Mouse (Mus musculus): ENCODE measurements around the gene Anks1b. TPM values are rescaled to one million over a fixed set of nuclear protein-coding genes. Genes with fewer than 3 reads are reported as not detected.

Anks1b gene
- polyA plus RNA-seq, 1 experiment, result 203 TPM

- no peak for DNase-seq (ENCODE audit: extremely low spot score in 1 of 2, low spot score in 1 of 2)
These were observed 639.5 kb downstream of the Anks1b start for GRCm38 (mm10) chr10:90512801-90513200.

GRCm38 (mm10) chr10:90531813-90532212 lies 658.5 kb downstream of the Anks1b start:
- DNase-seq (ENCODE audit: extremely low spot score in 1 of 2, low spot score in 1 of 2), result no peak

- DNase-seq (ENCODE audit: extremely low spot score in 1 of 2, low spot score in 1 of 2), result no peak
These were observed 662.1 kb downstream of the Anks1b start for GRCm38 (mm10) chr10:90535370-90535769.

- DNase-seq (ENCODE audit: extremely low spot score in 1 of 2, low spot score in 1 of 2), result peak in 1 of 2 experiments; percentile 44
These were observed 673.3 kb downstream of the Anks1b start for GRCm38 (mm10) chr10:90546635-90547034.

- no peak for DNase-seq (ENCODE audit: extremely low spot score in 1 of 2, low spot score in 1 of 2)
These were observed 689.6 kb downstream of the Anks1b start for GRCm38 (mm10) chr10:90562906-90563305.

GRCm38 (mm10) chr10:90576191-90577098 lies 703.1 kb downstream of the Anks1b start:
- peak; percentile 60 to 84 for DNase-seq (ENCODE audit: extremely low spot score in 1 of 2, low spot score in 1 of 2)

- no peak for DNase-seq (ENCODE audit: extremely low spot score in 1 of 2, low spot score in 1 of 2)
These were observed 703.8 kb downstream of the Anks1b start for GRCm38 (mm10) chr10:90577099-90577461.

- no peak for DNase-seq (ENCODE audit: extremely low spot score in 1 of 2, low spot score in 1 of 2)
These were observed 704.5 kb downstream of the Anks1b start for GRCm38 (mm10) chr10:90577777-90578176.

GRCm38 (mm10) chr10:90579970-90580369 lies 706.7 kb downstream of the Anks1b start:
- DNase-seq (ENCODE audit: extremely low spot score in 1 of 2, low spot score in 1 of 2), result no peak

- no peak for DNase-seq (ENCODE audit: extremely low spot score in 1 of 2, low spot score in 1 of 2)
These were observed 710.7 kb downstream of the Anks1b start for GRCm38 (mm10) chr10:90584052-90584451.

GRCm38 (mm10) chr10:90596142-90596541 lies 722.8 kb downstream of the Anks1b start:
- peak; percentile 81 to 84 for DNase-seq (ENCODE audit: extremely low spot score in 1 of 2, low spot score in 1 of 2)

- peak; percentile 59 to 83 for DNase-seq (ENCODE audit: extremely low spot score in 1 of 2, low spot score in 1 of 2)
These were observed 723.3 kb downstream of the Anks1b start for GRCm38 (mm10) chr10:90596576-90596975.

GRCm38 (mm10) chr10:90599149-90599548 lies 725.8 kb downstream of the Anks1b start:
- no peak for DNase-seq (ENCODE audit: extremely low spot score in 1 of 2, low spot score in 1 of 2)

GRCm38 (mm10) chr10:90599726-90600531 lies 726.6 kb downstream of the Anks1b start:
- no peak for DNase-seq (ENCODE audit: extremely low spot score in 1 of 2, low spot score in 1 of 2)

- DNase-seq (ENCODE audit: extremely low spot score in 1 of 2, low spot score in 1 of 2), result no peak
These were observed 734.3 kb downstream of the Anks1b start for GRCm38 (mm10) chr10:90607586-90607985.

- DNase-seq (ENCODE audit: extremely low spot score in 1 of 2, low spot score in 1 of 2), result peak in 1 of 2 experiments; percentile 52
These were observed 736.1 kb downstream of the Anks1b start for GRCm38 (mm10) chr10:90609437-90609836.

- no peak for DNase-seq (ENCODE audit: extremely low spot score in 1 of 2, low spot score in 1 of 2)
These were observed 739.7 kb downstream of the Anks1b start for GRCm38 (mm10) chr10:90613051-90613450.

GRCm38 (mm10) chr10:90615196-90615595 lies 741.9 kb downstream of the Anks1b start:
- no peak for DNase-seq (ENCODE audit: extremely low spot score in 1 of 2, low spot score in 1 of 2)

- DNase-seq (ENCODE audit: extremely low spot score in 1 of 2, low spot score in 1 of 2), result no peak
These were observed 743.3 kb downstream of the Anks1b start for GRCm38 (mm10) chr10:90616622-90617021.

- DNase-seq (ENCODE audit: extremely low spot score in 1 of 2, low spot score in 1 of 2), result no peak
These were observed 744.5 kb downstream of the Anks1b start for GRCm38 (mm10) chr10:90617664-90618296.

GRCm38 (mm10) chr10:90627532-90627931 lies 754.2 kb downstream of the Anks1b start:
- no peak for DNase-seq (ENCODE audit: extremely low spot score in 1 of 2, low spot score in 1 of 2)

All from frontal cortex, adult 2 months (tissue).